Mouse (Mus musculus) heart, embryonic 13.5 days (tissue): ENCODE measurements around the gene Oas2. TPM values are rescaled to one million over a fixed set of nuclear protein-coding genes. Genes with fewer than 3 reads are reported as not detected.
"Not testable (repeated sequence)": the region's sequence is repeated elsewhere in the genome, so short reads cannot be mapped to it uniquely, and the experiment has no call there.

Experiments used
- ATAC-seq: fragments of 200-750 bp; cut with Nextera tagmentation; 2 replicates; pipeline ENCODE4 v1.8.0; 2017; ENCODE audit warnings: moderate TSS enrichment; ENCODE audit not compliant: insufficient number of reproducible peaks, low FRiP score, low TSS enrichment; ENCODE audit errors: extremely low read depth
- H3K27ac ChIP-seq: fragments of 300-500 bp; sonication (generic); replicated peaks from 2 replicates; pipeline ENCODE4 v1.5.1; 2015; ENCODE audit warnings: moderate library complexity, mild to moderate bottlenecking, inconsistent platforms
- H3K27me3 ChIP-seq: fragments of 300-500 bp; sonication (generic); replicated peaks from 2 replicates; pipeline ENCODE4 v1.6.1; 2015; ENCODE audit warnings: mild to moderate bottlenecking, inconsistent platforms
- H3K36me3 ChIP-seq: fragments of 300-500 bp; sonication (generic); 2 replicates; pipeline ENCODE4 v1.6.1; 2015; ENCODE audit warnings: mild to moderate bottlenecking, inconsistent platforms
- H3K4me1 ChIP-seq: fragments of 300-500 bp; sonication (generic); 2 replicates; pipeline ENCODE4 v1.6.1; 2015; ENCODE audit warnings: inconsistent platforms
- H3K4me2 ChIP-seq: fragments of 300-500 bp; sonication (generic); 2 replicates; pipeline ENCODE4 v1.6.1; 2015; ENCODE audit warnings: inconsistent platforms, mild to moderate bottlenecking, moderate library complexity
- H3K4me3 ChIP-seq: fragments of 300-500 bp; sonication (generic); 2 replicates; pipeline ENCODE4 v1.5.1; 2015; ENCODE audit warnings: moderate library complexity, mild to moderate bottlenecking, inconsistent platforms
- H3K9ac ChIP-seq: fragments of 300-500 bp; sonication (generic); 2 replicates; pipeline ENCODE4 v1.6.1; 2015; ENCODE audit warnings: inconsistent platforms, mild to moderate bottlenecking, moderate library complexity
- H3K9me3 ChIP-seq: fragments of 300-500 bp; sonication (generic); 2 replicates; pipeline ENCODE4 v1.6.1; 2016; ENCODE audit warnings: inconsistent platforms
- WGBS: fragments of 180-500 bp; shearing (Covaris S2); methylation state at CpG from one replicate; pipeline ENCODE4 v1.1.7; 2015; ENCODE audit warnings: mixed read lengths; 5-methylcytosine and 5-hydroxymethylcytosine counted together
- polyA plus RNA-seq: library from polyadenylated mRNA; unstranded; fragments of >200 nt; fragmentation: Nextera tagmentation; extraction: Ambion mirVana; gene quantifications from 2 replicates; pipeline ENCODE4 v1.2.1, GENCODE M21; 2015

The Oas2 gene
- polyA plus RNA-seq: 0.24 and 0.32 TPM in 2 replicates

GRCm38 (mm10) chr5:120749688-120750087, at the start of gene Oas2:
Oas2 (minus strand) TSS chr5:120749853.
- no peaks in the 10 kb centered on the region for H3K4me1 ChIP-seq
- H3K4me3 ChIP-seq: no peak within 1 kb of the TSS
- H3K27ac ChIP-seq: no peak within 1 kb of the TSS

GRCm38 (mm10) chr5:120798943-120799342, 49.3 kb upstream of the Oas2 start:
- not testable (repeated sequence) for ATAC-seq, H3K9ac ChIP-seq, H3K4me3 ChIP-seq, H3K9me3 ChIP-seq, H3K27ac ChIP-seq, H3K4me2 ChIP-seq, H3K36me3 ChIP-seq, H3K4me1 ChIP-seq
- peaks cover 67% of the 10 kb centered on the region for H3K27me3 ChIP-seq
- 57% methylated on average over 2 of the region's 2 CpGs for WGBS

More at GRCm38 (mm10) chr5:120749688-120750087, at the start of gene Oas2:
- WGBS: 50% methylated on average over 5 of the region's 5 CpGs
- Histone ChIP-seq H3K36me3 (no peaks in the 10 kb centered on the region), H3K9ac (no peak within 1 kb of the TSS), H3K27me3 (peaks cover 10% of the 10 kb centered on the region; the same call in 1 of the 2 replicates), H3K4me2 (no peak within 1 kb of the TSS), H3K9me3 (no peaks in the 10 kb centered on the region)
- no peak for ATAC-seq

- H3K4me3 ChIP-seq, H3K36me3 ChIP-seq, H3K4me2 ChIP-seq, H3K9me3 ChIP-seq, H3K4me1 ChIP-seq, H3K9ac ChIP-seq, H3K27ac ChIP-seq, ATAC-seq: not testable (repeated sequence)
- H3K27me3 ChIP-seq: peaks cover 60% of the 10 kb centered on the region
- 44% methylated on average over 5 of the region's 5 CpGs for WGBS
Measured at GRCm38 (mm10) chr5:120798147-120798546, 48.5 kb upstream of the Oas2 start.

- not testable (repeated sequence) for H3K27ac ChIP-seq, H3K4me1 ChIP-seq, H3K36me3 ChIP-seq, ATAC-seq, H3K4me3 ChIP-seq, H3K4me2 ChIP-seq, H3K9ac ChIP-seq, H3K9me3 ChIP-seq
- H3K27me3 ChIP-seq: peaks cover 48% of the 10 kb centered on the region
- 66% methylated on average over 9 of the region's 9 CpGs for WGBS
Measured at GRCm38 (mm10) chr5:120795480-120796034, 45.9 kb upstream of the Oas2 start, which contains the start of gene Oas1e. Oas1e (minus strand) TSS chr5:120795530.

- H3K9ac ChIP-seq: no peak overlapping the region
- H3K27ac ChIP-seq: no peak overlapping the region
- ATAC-seq: no peak
- H3K36me3 ChIP-seq: no peaks in the 10 kb centered on the region
- WGBS: 30% methylated on average over 2 of the region's 2 CpGs
- no peaks in the 10 kb centered on the region for H3K4me1 ChIP-seq
- no peak overlapping the region for H3K4me3 ChIP-seq
- peaks cover 56% of the 10 kb centered on the region for H3K27me3 ChIP-seq
- no peaks in the 10 kb centered on the region for H3K9me3 ChIP-seq
- H3K4me2 ChIP-seq: no peak overlapping the region
Measured at GRCm38 (mm10) chr5:120793043-120793442, 43.4 kb upstream of the Oas2 start.

- Histone ChIP-seq H3K9ac (no peak overlapping the region), H3K4me2 (no peak overlapping the region), H3K36me3 (no peaks in the 10 kb centered on the region), H3K9me3 (no peaks in the 10 kb centered on the region), H3K27ac (no peak overlapping the region), H3K4me1 (no peaks in the 10 kb centered on the region), H3K27me3 (peaks cover 58% of the 10 kb centered on the region), H3K4me3 (no peak overlapping the region)
- no peak for ATAC-seq
- 60% methylated on average over 3 of the region's 3 CpGs for WGBS
Measured at GRCm38 (mm10) chr5:120787042-120787441, 37.4 kb upstream of the Oas2 start.

GRCm38 (mm10) chr5:120782446-120782845, 32.8 kb upstream of the Oas2 start:
- H3K36me3 ChIP-seq: no peaks in the 10 kb centered on the region
- 72% methylated on average over 2 of the region's 2 CpGs for WGBS
- H3K27ac ChIP-seq: no peak overlapping the region
- H3K9me3 ChIP-seq: no peaks in the 10 kb centered on the region
- peaks cover 23% of the 10 kb centered on the region for H3K27me3 ChIP-seq
- peaks cover 21% of the 10 kb centered on the region for H3K4me1 ChIP-seq
- H3K4me2 ChIP-seq: no peak overlapping the region
- H3K4me3 ChIP-seq: no peak overlapping the region
- H3K9ac ChIP-seq: no peak overlapping the region
- ATAC-seq: no peak

- Histone ChIP-seq H3K4me3 (no peak overlapping the region), H3K36me3 (no peaks in the 10 kb centered on the region), H3K27me3 (peaks cover 15% of the 10 kb centered on the region), H3K9ac (no peak overlapping the region), H3K9me3 (no peaks in the 10 kb centered on the region), H3K4me1 (peaks cover 22% of the 10 kb centered on the region), H3K27ac (no peak overlapping the region), H3K4me2 (no peak overlapping the region)
- no peak for ATAC-seq
- 100% methylated on average over 1 of the region's 1 CpGs for WGBS
Measured at GRCm38 (mm10) chr5:120781646-120782045, 32.0 kb upstream of the Oas2 start.

GRCm38 (mm10) chr5:120779922-120780321, 30.3 kb upstream of the Oas2 start:
- Histone ChIP-seq H3K27me3 (peaks cover 5% of the 10 kb centered on the region; the same call in 1 of the 2 replicates), H3K4me1 (peaks cover 38% of the 10 kb centered on the region), H3K9me3 (no peaks in the 10 kb centered on the region), H3K27ac (peak overlapping the region; percentile 46), H3K4me2 (peak overlapping the region; percentile 22; the same call in 1 of the 2 replicates), H3K36me3 (no peaks in the 10 kb centered on the region), H3K9ac (no peak overlapping the region), H3K4me3 (no peak overlapping the region)
- WGBS: 13% methylated on average over 3 of the region's 3 CpGs
- ATAC-seq: no peak

GRCm38 (mm10) chr5:120778941-120779340, 29.3 kb upstream of the Oas2 start:
- Histone ChIP-seq H3K9ac (no peak overlapping the region), H3K27me3 (peaks cover 2% of the 10 kb centered on the region; the same call in 1 of the 2 replicates), H3K27ac (no peak overlapping the region), H3K36me3 (no peaks in the 10 kb centered on the region), H3K4me1 (peaks cover 39% of the 10 kb centered on the region), H3K9me3 (no peaks in the 10 kb centered on the region), H3K4me3 (no peak overlapping the region), H3K4me2 (no peak overlapping the region)
- WGBS: 30% methylated on average over 2 of the region's 2 CpGs
- ATAC-seq: no peak

- Histone ChIP-seq H3K27me3 (no peaks in the 10 kb centered on the region), H3K4me3 (no peak within 1 kb of the TSS), H3K36me3 (no peaks in the 10 kb centered on the region), H3K27ac (no peak within 1 kb of the TSS), H3K9me3 (no peaks in the 10 kb centered on the region), H3K4me2 (no peak within 1 kb of the TSS), H3K9ac (no peak within 1 kb of the TSS), H3K4me1 (peaks cover 39% of the 10 kb centered on the region)
- 73% methylated on average over 9 of the region's 9 CpGs for WGBS
- ATAC-seq: no peak
Measured at GRCm38 (mm10) chr5:120777478-120777877, 27.8 kb upstream of the Oas2 start, which contains the start of gene Oas3. Oas3 (minus strand) TSS chr5:120777661.

GRCm38 (mm10) chr5:120776801-120777200, 27.1 kb upstream of the Oas2 start:
- Histone ChIP-seq H3K4me2 (no peak overlapping the region), H3K27ac (no peak overlapping the region), H3K9me3 (no peaks in the 10 kb centered on the region), H3K36me3 (no peaks in the 10 kb centered on the region), H3K9ac (no peak overlapping the region), H3K4me3 (no peak overlapping the region), H3K27me3 (no peaks in the 10 kb centered on the region), H3K4me1 (peaks cover 39% of the 10 kb centered on the region)
- 70% methylated on average over 5 of the region's 5 CpGs for WGBS
- ATAC-seq: no peak
